Mouse (Mus musculus) Patski (cell line): ENCODE measurements around the gene Ctdsp1. TPM values are rescaled to one million over a fixed set of nuclear protein-coding genes. Genes with fewer than 3 reads are reported as not detected.

Source experiments
- ATAC-seq: fragments of 100-300 bp; one replicate; pipeline ENCODE4 v1.8.0; 2021
- CTCF ChIA-PET: fragments of 350-600 bp; sonication (Branson Sonifier 250); formaldehyde crosslinking; loops from one replicate; lab custom pipeline; 2022; ENCODE audit warnings: inconsistent platforms; lab: Charles Lee
- POLR2A ChIA-PET: fragments of 350-600 bp; sonication (Branson Sonifier 250); formaldehyde crosslinking; loops from one replicate; lab custom pipeline; 2022; ENCODE audit warnings: antibody characterized with exemption, inconsistent platforms; lab: Charles Lee
- DNase-seq: peaks from one replicate; pipeline ENCODE4 v3.0.0-alpha.2; 2011; ENCODE audit warnings: low read depth, low spot score
- H3K27me3 ChIP-seq: fragments of 371-371 bp; one replicate; pipeline ENCODE4 v1.5.1; 2021
- CTCF ChIP-seq: fragments of 100-300 bp; IDR thresholded peaks from one replicate; pipeline ENCODE4 v1.5.1; 2021
- in situ Hi-C: fragments of 300-500 bp; cut with MboI; formaldehyde crosslinking; loops from 3 replicates; pipeline ENCODE4 v1.11.1; 2018; ENCODE audit warnings: low pct_unique_long_range_greater_than_20kb, mixed read lengths
- polyA plus RNA-seq: library from polyadenylated mRNA; unstranded; gene quantifications from one replicate; pipeline ENCODE4 v1.2.3, GENCODE M21; 2021

Ctdsp1 gene
- 81.9 TPM for polyA plus RNA-seq

DNA sequence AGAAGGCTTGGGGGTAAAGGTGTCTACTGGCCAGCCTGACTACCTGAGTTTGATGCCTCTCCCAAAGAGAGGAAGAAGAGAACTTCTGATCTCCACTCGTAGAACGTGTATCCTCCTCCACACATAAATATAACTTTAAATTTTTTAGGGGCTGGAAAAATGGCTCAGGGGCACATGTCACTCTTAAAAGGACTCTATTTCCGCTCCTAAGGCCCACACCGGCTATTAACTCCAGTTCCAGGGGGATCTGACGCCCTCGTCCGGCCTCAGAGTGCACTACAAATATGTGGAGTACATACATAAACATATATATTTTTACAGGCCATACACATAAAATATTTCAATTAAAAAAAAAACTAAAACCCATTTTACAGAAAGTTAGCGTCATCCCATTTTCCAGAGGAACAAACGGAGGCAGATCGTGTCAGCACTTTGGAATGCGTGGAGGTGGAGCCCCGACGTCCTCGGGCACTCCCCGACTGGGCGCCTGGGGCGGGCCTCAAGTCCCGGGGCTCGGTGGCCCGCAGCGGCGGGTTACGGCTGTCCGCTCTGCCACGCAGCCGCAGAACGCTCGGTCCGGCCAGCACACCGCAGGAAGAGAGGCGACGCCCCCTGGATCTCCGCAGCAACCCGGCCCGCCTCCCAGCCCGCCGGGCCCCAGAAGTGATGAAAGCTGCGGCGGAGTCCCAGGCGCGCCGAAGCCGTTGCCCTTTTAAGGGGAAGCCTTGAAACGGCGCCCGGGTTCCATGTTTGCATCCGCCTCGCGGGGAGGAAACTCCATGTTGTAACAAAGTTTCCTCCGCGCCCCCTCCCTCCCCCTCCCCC is at the start of gene Ctdsp1:
Ctdsp1 (plus strand) TSS at position 586 of the 825 bp plus-strand sequence.
- DNase-seq = peak; percentile 75
- POLR2A ChIA-PET = interaction anchor here (0.6 kb wide), 1 partner anchor 136 kb away, joined by 3 read pairs; no protein-coding TSS in a partner anchor
- in situ Hi-C loops = no loop called here
- CTCF ChIA-PET = no interaction called here
- no peak for TF ChIP-seq CTCF
- peak; percentile 75 for ATAC-seq
- H3K27me3 ChIP-seq = no peaks in the 10 kb centered on the region

DNA sequence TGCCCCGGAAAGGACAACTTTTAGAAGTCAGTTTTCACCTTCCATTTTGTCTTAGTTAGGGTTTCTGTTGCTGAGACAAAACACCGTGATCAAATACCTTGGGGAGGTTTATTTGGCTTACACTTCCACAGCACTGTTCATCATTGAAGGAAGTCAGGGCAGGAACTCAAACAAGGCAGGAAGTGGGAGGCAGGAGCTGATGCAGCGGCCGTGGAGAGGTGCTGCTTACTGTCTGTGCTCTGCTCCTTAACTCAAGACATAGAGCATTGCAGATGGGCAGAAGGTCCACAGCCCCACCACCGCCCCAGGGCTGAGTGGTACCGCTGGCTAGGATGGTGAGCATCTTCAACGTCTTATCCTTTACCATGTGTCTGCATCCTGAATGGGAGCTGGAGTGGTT is 49.4 kb upstream of the Ctdsp1 start:
- POLR2A ChIA-PET = no interaction called here
- CTCF ChIA-PET = no interaction called here
- in situ Hi-C loops = no loop called here
- H3K27me3 ChIP-seq = no peaks in the 10 kb centered on the region
- DNase-seq = no peak
- ATAC-seq = no peak
- no peak for TF ChIP-seq CTCF

GRCm38 (mm10) chr1:74342308-74342707 is 49.0 kb upstream of the Ctdsp1 start:
- ChIA-PET POLR2A (no interaction called here), CTCF (no interaction called here)
- DNase-seq = no peak
- no peak for ATAC-seq
- H3K27me3 ChIP-seq = no peaks in the 10 kb centered on the region
- in situ Hi-C loops = no loop called here
- no peak for TF ChIP-seq CTCF

DNA sequence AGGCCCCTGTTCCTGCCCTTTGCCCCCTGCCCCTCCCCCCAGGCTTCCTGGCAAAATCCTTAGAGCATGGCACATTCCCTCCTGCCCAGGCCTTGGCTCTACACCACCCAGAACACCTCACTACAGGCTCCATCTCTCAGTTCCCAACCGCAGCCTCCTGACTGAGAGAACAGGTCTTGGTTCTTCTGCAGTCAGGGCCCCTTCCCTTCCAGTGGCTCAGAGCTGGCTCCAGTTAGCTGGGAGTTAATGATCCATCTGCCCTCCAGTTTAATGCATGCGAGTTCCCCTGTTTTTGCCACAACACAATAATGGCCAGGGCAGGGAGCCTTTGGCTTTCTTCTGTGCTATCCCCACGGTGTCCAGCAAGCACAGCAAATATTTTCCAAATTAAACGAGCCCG is 48.1 kb upstream of the Ctdsp1 start:
- ATAC-seq = peak; percentile 17
- no peak for TF ChIP-seq CTCF
- H3K27me3 ChIP-seq = no peaks in the 10 kb centered on the region
- in situ Hi-C loops = no loop called here
- CTCF ChIA-PET = no interaction called here
- POLR2A ChIA-PET = no interaction called here
- DNase-seq = no peak

DNA sequence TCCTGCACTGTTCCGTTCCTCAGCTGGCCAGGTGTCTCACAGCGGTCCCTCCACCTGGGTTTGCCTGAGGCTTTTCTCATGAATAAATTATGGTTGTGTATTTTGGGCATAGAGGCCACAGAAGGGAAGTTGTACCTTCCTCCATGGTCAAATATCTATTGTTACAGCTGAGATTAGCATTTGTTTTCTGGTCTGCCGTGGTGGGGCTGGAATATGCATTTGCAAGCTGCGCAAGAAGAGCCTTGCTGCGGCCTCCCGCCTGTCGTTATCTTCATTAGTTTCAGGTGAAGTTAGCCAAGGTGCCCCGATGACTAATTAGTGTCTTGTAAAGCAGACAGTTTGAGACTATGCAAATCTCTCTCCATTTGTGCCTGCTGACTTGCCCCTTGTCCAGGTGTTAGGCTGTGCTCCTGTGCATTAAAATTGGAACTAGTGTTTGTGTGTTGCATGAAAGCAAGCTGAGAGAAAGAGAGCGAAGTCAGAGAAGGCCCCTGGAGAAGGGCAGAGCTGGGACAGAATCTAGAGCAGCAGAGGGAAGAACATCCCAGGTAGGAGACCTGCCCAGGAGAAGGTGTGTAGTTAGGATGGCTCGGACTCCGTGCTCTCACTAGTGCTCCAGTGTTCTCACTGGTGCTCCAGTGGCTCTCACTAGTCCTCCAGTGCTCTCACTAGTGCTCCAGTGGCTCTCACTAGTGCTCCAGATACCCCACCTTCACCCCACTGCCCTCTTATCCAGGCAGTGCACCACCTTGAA is 47.0 kb upstream of the Ctdsp1 start:
- ChIA-PET POLR2A (no interaction called here), CTCF (no interaction called here)
- H3K27me3 ChIP-seq = no peaks in the 10 kb centered on the region
- TF ChIP-seq CTCF = no peak
- in situ Hi-C loops = no loop called here
- no peak for ATAC-seq
- DNase-seq = no peak

DNA sequence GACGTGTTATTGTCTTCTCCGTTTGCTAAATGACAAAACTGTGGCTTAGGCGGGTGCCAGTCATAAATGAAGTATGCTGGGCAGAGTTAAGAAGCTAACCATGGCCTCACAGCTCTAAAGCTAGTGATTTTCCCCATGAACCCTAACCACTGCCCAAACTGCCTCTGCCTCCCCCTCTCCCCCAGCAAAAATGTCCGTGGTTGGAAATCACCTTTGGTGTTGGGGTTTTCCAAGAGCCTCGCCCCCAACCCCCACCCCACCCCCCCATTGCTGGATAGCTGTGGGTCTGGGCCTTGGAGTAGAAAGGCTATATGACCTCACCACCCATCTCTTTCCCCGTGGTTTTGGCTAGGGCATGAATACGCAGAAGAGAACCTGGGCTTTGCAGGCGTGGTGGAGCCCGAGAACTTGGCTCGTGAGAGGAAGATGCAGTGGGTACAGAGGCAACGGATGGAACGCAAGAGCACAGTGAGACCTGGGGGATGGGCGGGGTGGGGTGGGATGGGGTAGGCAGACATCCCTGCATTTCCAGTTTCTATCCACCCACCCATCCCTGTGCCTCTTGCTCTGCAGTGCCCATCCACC is 40.0 kb upstream of the Ctdsp1 start:
- CTCF ChIA-PET = interaction anchor here (1.2 kb wide), 1 partner anchor 24 kb away, joined by 3 read pairs; no protein-coding TSS in a partner anchor
- DNase-seq (no peak), ATAC-seq (no peak)
- POLR2A ChIA-PET = interaction anchor here (0.6 kb wide), 1 partner anchor 392 kb away, joined by 3 read pairs; no protein-coding TSS in a partner anchor
- H3K27me3 ChIP-seq = no peaks in the 10 kb centered on the region
- in situ Hi-C loops = no loop called here
- no peak for TF ChIP-seq CTCF

DNA sequence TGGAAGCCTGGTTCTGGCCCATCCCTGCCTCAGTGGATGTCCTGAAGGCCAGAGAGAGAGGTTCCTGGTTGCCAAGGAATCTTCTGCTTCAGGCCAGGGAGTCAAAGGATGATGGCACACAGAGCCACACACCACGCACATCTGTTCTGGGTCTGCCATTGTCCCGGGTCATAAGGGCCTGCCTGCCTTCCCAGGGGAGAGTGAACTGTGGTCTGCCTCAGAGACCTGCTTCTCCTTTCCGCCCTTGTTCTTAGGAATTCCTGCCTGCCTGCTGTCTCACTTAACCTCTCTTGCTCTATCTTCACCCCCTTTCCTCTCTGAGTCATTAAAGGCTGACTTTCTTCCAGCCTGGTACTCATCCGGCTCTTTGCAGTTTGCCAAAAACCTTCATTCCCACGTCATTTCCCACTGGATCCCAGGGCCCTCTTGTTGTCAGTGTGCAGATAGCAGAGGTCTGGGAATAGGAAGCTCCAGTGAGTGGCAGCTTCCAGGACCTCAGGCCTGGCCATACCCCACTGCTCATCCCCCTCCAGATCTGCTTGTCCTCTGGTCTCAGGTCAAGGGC is 38.7 kb upstream of the Ctdsp1 start:
- ChIA-PET CTCF (no interaction called here), POLR2A (no interaction called here)
- H3K27me3 ChIP-seq = no peaks in the 10 kb centered on the region
- no peak for TF ChIP-seq CTCF
- no peak for DNase-seq
- in situ Hi-C loops = no loop called here
- no peak for ATAC-seq

DNA sequence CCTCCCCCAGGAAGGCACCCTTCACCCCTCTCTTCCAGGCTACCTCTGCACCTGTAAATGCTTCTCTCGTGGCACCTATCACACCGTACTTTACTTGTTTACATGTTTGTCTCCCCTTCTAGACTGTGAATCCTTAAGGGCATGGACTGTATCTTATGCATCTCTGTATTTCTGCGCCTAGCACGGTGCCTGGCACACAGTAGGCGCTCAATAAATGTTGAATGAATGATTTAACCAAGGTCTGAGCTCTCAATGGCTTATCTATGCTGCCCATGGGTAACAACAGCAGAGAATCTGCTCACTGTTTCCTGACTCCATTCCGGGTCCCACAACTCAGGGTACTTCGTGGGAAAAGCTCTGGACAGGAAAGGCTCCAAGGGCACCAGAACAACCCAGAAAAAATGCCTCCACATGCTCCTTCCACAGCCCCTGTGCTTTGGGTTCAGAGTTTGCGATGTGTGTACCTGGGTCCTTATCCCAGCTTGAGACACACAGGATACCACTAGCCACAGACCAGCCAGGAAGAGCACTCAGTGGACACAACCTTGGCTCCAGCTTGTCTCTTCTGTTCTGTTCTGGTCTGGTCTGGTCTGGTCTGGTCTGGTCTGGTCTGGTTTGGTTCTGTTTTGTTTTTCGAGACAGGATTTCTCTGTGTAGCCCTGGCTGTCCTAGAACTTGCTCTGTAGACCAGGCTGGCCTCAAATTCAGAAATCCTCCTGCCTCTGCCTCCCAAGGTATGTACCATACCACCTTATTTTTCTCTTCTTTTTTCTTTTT is 37.7 kb upstream of the Ctdsp1 start:
- no peaks in the 10 kb centered on the region for H3K27me3 ChIP-seq
- in situ Hi-C loops = no loop called here
- no peak for TF ChIP-seq CTCF
- ATAC-seq (no peak), DNase-seq (no peak)
- CTCF ChIA-PET = no interaction called here
- POLR2A ChIA-PET = no interaction called here

GRCm38 (mm10) chr1:74357531-74357930 is 33.8 kb upstream of the Ctdsp1 start:
- DNase-seq (no peak), ATAC-seq (no peak)
- ChIA-PET CTCF (no interaction called here), POLR2A (no interaction called here)
- no peak for TF ChIP-seq CTCF
- no peaks in the 10 kb centered on the region for H3K27me3 ChIP-seq
- in situ Hi-C loops = loop anchor here (5.0 kb wide), 1 partner anchor 150 kb away; no protein-coding TSS in a partner anchor

DNA sequence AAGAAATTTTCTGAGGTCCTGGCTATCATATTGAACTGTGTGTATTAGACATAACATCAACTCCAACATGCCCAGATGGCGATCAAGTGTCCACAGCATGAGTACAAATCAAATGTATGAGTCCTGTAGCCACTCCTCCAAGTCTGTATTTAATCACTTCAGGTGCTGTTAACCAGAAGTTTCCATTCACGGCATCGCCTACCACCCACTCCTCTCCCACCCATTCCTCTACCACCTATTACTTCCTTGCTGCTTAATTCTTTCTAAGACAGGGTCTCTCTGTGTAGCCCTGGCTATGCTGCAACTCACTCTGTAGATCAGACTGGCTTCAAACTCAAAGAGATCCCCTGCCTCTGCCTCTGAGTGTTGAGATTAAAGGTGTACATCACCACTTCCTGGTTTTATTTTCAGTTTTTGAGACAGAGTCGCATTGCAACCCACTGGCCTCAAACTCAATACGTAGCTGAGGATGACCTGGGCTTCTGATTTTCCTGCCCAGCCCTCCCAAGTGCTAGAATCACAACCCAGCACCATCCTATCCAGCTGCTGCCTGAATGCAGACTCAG is 31.3 kb upstream of the Ctdsp1 start:
- H3K27me3 ChIP-seq = no peaks in the 10 kb centered on the region
- POLR2A ChIA-PET = no interaction called here
- in situ Hi-C loops = loop anchor here (5.0 kb wide), 2 partner anchors 48 to 153 kb away; no protein-coding TSS in a partner anchor
- no peak for ATAC-seq
- no peak for TF ChIP-seq CTCF
- DNase-seq = no peak
- CTCF ChIA-PET = interaction anchor here (1.4 to 3.9 kb wide), 2 partner anchors 30 to 47 kb away, joined by 3 to 18 read pairs; no protein-coding TSS in a partner anchor
